In genomic region chr11:16871120-16871519, GRCm38 (mm10) we compare ENCODE assay signal across 9 mouse cellular contexts.
A peak's percentile ranks its signal among the peaks of the same experiment; 100 is the strongest.
DNase-seq lines count a peak whose midpoint lies in the region; ATAC-seq and TF ChIP-seq lines count a peak whose summit lies in the region.
"Had no signal": no experiment of that assay in that cellular context is flagged by ENCODE, and none has a peak within 500 bp of the region (broad histone marks: within the 10 kb centered on the region; RNA-seq: fewer than 3 reads in every experiment).

No protein-coding gene starts in this region.

- no peaks in the 10 kb centered on the region for H3K4me1 ChIP-seq in forebrain, embryonic 13.5 days
- H3K4me1 ChIP-seq in forebrain, embryonic 10.5 days, result 0 out of 2 replicates have a peak, but pooled peaks cover 5% of the 10 kb centered on the region
- H3K4me1 ChIP-seq in embryonic facial prominence, embryonic 14.5 days (ENCODE audit: control insufficient read depth, insufficient read depth, low read length), result no peaks in the 10 kb centered on the region
- H3K4me1 ChIP-seq in spleen, adult 2 months (ENCODE audit: control insufficient read depth, insufficient read depth, insufficient read length), result 0 out of 2 replicates have a peak, but pooled peaks cover 2% of the 10 kb centered on the region
- H3K4me1 ChIP-seq: heart, embryonic 15.5 days had no signal

- WGBS in forebrain, embryonic 13.5 days, result 53% methylated on average over 5 of the region's 5 CpGs
- WGBS in forebrain, embryonic 10.5 days, result 66% methylated on average over 5 of the region's 5 CpGs
- WGBS in embryonic facial prominence, embryonic 14.5 days, result 67% methylated on average over 5 of the region's 5 CpGs
- WGBS in large intestine, adult 2 months, result 60% methylated on average over 5 of the region's 5 CpGs
- WGBS in spleen, adult 2 months, result 80% methylated on average over 5 of the region's 5 CpGs

- no peak overlapping the region for H3K9ac ChIP-seq in forebrain, embryonic 13.5 days
- no peak overlapping the region for H3K9ac ChIP-seq in embryonic facial prominence, embryonic 14.5 days (ENCODE audit: low read depth, low read length)
- H3K9ac ChIP-seq: heart, embryonic 15.5 days had no signal

- H3K36me3 ChIP-seq in forebrain, embryonic 13.5 days (ENCODE audit: poor library complexity, severe bottlenecking), result no peaks in the 10 kb centered on the region
- H3K36me3 ChIP-seq in forebrain, embryonic 10.5 days (replicated peaks), result no peaks in the 10 kb centered on the region
- H3K36me3 ChIP-seq in embryonic facial prominence, embryonic 14.5 days (ENCODE audit: control insufficient read depth, insufficient read depth, low read length), result peaks cover 30% of the 10 kb centered on the region; the same call in 1 of the 2 replicates
- H3K36me3 ChIP-seq in spleen, adult 2 months (ENCODE audit: control insufficient read depth, insufficient read depth, low read length), result no peaks in the 10 kb centered on the region
- H3K36me3 ChIP-seq: heart, embryonic 15.5 days had no signal

- no peak overlapping the region for H3K4me2 ChIP-seq in forebrain, embryonic 13.5 days
- no peak overlapping the region for H3K4me2 ChIP-seq in embryonic facial prominence, embryonic 14.5 days (ENCODE audit: low read depth, low read length)
- H3K4me2 ChIP-seq: heart, embryonic 15.5 days had no signal

- TF ChIP-seq POLR2A in spleen, adult 2 months (IDR thresholded peaks at IDR 0.05; ENCODE audit: low read depth, low read length), result no peak

- H3K27ac ChIP-seq in forebrain, embryonic 13.5 days, result no peak overlapping the region
- H3K27ac ChIP-seq in forebrain, embryonic 10.5 days, result no peak overlapping the region
- H3K27ac ChIP-seq in embryonic facial prominence, embryonic 14.5 days (replicated peaks; ENCODE audit: low read depth, low read length), result no peak overlapping the region
- H3K27ac ChIP-seq in spleen, adult 2 months (ENCODE audit: insufficient read depth, low read length), result no peak overlapping the region
- H3K27ac ChIP-seq: heart, embryonic 15.5 days had no signal

- H3K4me3 ChIP-seq in forebrain, embryonic 13.5 days, result no peak overlapping the region
- no peak overlapping the region for H3K4me3 ChIP-seq in forebrain, embryonic 10.5 days
- no peak overlapping the region for H3K4me3 ChIP-seq in embryonic facial prominence, embryonic 14.5 days (ENCODE audit: low read depth, low read length)
- no peak overlapping the region for H3K4me3 ChIP-seq in spleen, adult 2 months (ENCODE audit: extremely low read depth, insufficient read depth, insufficient read length)
- H3K4me3 ChIP-seq: heart, embryonic 15.5 days had no signal

- ATAC-seq in forebrain, embryonic 13.5 days, result peak; percentile 50; the same call in 1 of the 2 replicates
- ATAC-seq in embryonic facial prominence, embryonic 14.5 days (ENCODE audit: low read depth), result peak; percentile 50; the same call in 1 of the 2 replicates

- no peaks in the 10 kb centered on the region for H3K27me3 ChIP-seq in forebrain, embryonic 13.5 days
- no peaks in the 10 kb centered on the region for H3K27me3 ChIP-seq in forebrain, embryonic 10.5 days (ENCODE audit: poor library complexity, severe bottlenecking)
- no peaks in the 10 kb centered on the region for H3K27me3 ChIP-seq in embryonic facial prominence, embryonic 14.5 days (replicated peaks; ENCODE audit: control insufficient read depth, insufficient read depth, low read length)
- no peaks in the 10 kb centered on the region for H3K27me3 ChIP-seq in spleen, adult 2 months (ENCODE audit: control insufficient read depth, insufficient read depth, low read length)

- no peaks in the 10 kb centered on the region for H3K9me3 ChIP-seq in forebrain, embryonic 13.5 days (replicated peaks)
- H3K9me3 ChIP-seq in forebrain, embryonic 10.5 days, result no peaks in the 10 kb centered on the region
- no peaks in the 10 kb centered on the region for H3K9me3 ChIP-seq in embryonic facial prominence, embryonic 14.5 days (ENCODE audit: control insufficient read depth, low read length)
- H3K9me3 ChIP-seq: heart, embryonic 15.5 days had no signal

- peak; percentile 56; the same call in 1 of the 2 replicates for TF ChIP-seq CTCF in spleen, adult 2 months (IDR thresholded peaks at IDR 0.05; ENCODE audit: extremely low read depth, insufficient read depth, insufficient read length, insufficient replicate concordance)

- no peak for DNase-seq in forebrain, embryonic 10.5 days (ENCODE audit: extremely low spot score, low spot score)
- DNase-seq in 3T3-L1 (ENCODE audit: low read depth, low spot score), result peak; percentile 22
- DNase-seq in adrenal gland, postnatal 10 days, result peak; percentile 53
- DNase-seq in embryonic facial prominence, embryonic 14.5 days (ENCODE audit: low spot score), result peak; percentile 46
- peak; percentile 46 for DNase-seq in large intestine, adult 2 months (ENCODE audit: low read depth, low spot score)
- DNase-seq in spleen, adult 2 months (ENCODE audit: low read depth in 1 of 2, low spot score in 2 of 2), result peak; percentile 3 to 31
- DNase-seq in adipocyte (ENCODE audit: low spot score), result no peak

Comparison
In these comparisons a context has a peak if more than half of its experiments do, and no peak if none do; other contexts are left out.
1. DNase-seq: peak in 3T3-L1 (single experiment), adrenal gland, postnatal 10 days (single experiment), embryonic facial prominence, embryonic 14.5 days (single experiment), large intestine, adult 2 months (single experiment) and spleen, adult 2 months (2 of 2); none in forebrain, embryonic 10.5 days (single experiment) and adipocyte (single experiment).